Mouse (Mus musculus): ENCODE measurements around the gene Copb1. TPM values are rescaled to one million over a fixed set of nuclear protein-coding genes. Genes with fewer than 3 reads are reported as not detected.
"Not testable (repeated sequence)": the region's sequence is repeated elsewhere in the genome, so short reads cannot be mapped to it uniquely, and the experiment has no call there.

Copb1 gene
- polyA plus RNA-seq, 1 experiment from 2014 or later: 116 TPM

DNA sequence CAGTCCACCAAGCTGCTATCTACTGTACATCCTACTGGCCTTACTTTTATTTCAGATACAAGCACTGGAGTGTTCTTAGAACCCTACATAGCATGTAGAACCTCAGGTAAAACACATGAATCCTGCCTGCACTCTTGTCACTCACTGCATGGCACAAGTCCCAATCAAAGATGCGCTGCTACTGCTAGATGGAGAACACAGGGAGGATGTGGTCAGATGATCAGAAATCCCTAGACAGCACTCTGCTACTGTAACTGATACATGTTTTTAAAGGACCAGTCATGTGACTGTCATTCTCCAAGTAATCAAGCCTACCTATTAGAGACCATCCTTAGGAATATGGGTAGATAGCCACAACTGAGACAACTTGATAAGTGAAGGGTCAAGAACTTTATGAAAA is 44.7 kb downstream of the Copb1 start:
- 97% methylated on average over 1 of the region's 1 CpGs for WGBS
- no peak for DNase-seq (ENCODE audit: low spot score)
- Histone ChIP-seq H3K4me2 (ENCODE audit: low read length) (no peak overlapping the region), H3K4me1 (replicated peaks; ENCODE audit: control insufficient read depth, insufficient read depth, low read length) (no peaks in the 10 kb centered on the region), H3K4me3 (ENCODE audit: low read depth, low read length) (no peak overlapping the region), H3K9me3 (ENCODE audit: control insufficient read depth, low read length) (no peaks in the 10 kb centered on the region), H3K9ac (ENCODE audit: low read length) (no peak overlapping the region), H3K27me3 (replicated peaks; ENCODE audit: control insufficient read depth, insufficient read depth, low read length) (no peaks in the 10 kb centered on the region), H3K27ac (ENCODE audit: low read depth) (no peak overlapping the region), H3K36me3 (ENCODE audit: control insufficient read depth, insufficient read depth, low read length) (peaks cover 16% of the 10 kb centered on the region)
- ATAC-seq (replicated peaks; ENCODE audit: low FRiP score, low TSS enrichment, low read depth): no peak

DNA sequence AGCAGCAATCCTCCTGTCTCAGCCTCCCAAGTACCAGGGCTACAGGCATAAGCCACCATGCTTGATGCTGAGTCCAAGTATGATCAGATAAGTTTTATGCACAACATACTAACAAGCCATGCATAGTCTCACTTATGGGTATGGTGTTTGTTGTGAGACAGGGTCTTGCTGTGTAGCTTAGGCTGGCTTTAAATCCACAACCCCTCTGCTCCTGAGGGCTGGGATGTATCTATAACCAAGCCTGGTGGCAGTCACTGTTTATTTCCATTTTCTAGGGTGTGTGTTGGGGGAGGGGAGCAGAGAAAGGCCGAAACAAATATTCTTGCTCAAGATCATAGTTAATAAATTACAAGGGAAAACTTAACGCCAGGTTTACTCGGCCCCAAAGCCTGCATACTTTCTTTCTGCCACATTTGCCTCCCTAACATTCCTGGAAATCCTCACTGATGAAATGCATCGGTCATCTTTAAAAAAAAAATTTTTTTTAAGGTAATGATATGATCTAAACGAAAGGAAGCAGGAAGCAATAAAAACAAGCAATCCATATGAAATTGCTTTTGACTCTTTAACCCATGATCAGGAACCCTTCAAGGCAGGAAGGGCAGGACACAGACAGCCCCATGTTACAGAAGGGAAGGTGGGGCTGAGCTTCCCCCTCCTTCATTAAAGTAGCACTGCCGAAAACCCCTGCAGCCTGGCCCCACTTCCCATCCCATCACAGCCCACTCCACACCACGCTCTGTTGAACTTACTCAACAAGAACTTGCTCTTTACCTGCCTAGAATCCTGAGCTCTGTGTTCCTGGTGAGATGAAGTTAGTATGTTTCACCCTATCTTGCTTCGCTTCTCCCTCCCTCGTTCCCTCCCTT is 50.8 kb downstream of the Copb1 start:
- no peaks in the 10 kb centered on the region for H3K9me3 ChIP-seq (ENCODE audit: control insufficient read depth, low read length)
- 0 out of 2 replicates have a peak overlapping the region, but pooled peaks have one; percentile 22 for H3K27ac ChIP-seq (ENCODE audit: low read depth)
- H3K27me3 ChIP-seq (replicated peaks; ENCODE audit: control insufficient read depth, insufficient read depth, low read length): no peaks in the 10 kb centered on the region
- H3K36me3 ChIP-seq (ENCODE audit: control insufficient read depth, insufficient read depth, low read length): no peaks in the 10 kb centered on the region
- no peak overlapping the region for H3K4me3 ChIP-seq (ENCODE audit: low read depth, low read length)
- H3K4me1 ChIP-seq (replicated peaks; ENCODE audit: control insufficient read depth, insufficient read depth, low read length): no peaks in the 10 kb centered on the region
- 32% methylated on average over 9 of the region's 9 CpGs for WGBS
- H3K4me2 ChIP-seq (ENCODE audit: low read length): no peak overlapping the region
- ATAC-seq (replicated peaks; ENCODE audit: low FRiP score, low TSS enrichment, low read depth) (0 out of 2 replicates have a peak, but pooled peaks have one; percentile 26), DNase-seq (ENCODE audit: low spot score) (no peak)
- no peak overlapping the region for H3K9ac ChIP-seq (ENCODE audit: low read length)

DNA sequence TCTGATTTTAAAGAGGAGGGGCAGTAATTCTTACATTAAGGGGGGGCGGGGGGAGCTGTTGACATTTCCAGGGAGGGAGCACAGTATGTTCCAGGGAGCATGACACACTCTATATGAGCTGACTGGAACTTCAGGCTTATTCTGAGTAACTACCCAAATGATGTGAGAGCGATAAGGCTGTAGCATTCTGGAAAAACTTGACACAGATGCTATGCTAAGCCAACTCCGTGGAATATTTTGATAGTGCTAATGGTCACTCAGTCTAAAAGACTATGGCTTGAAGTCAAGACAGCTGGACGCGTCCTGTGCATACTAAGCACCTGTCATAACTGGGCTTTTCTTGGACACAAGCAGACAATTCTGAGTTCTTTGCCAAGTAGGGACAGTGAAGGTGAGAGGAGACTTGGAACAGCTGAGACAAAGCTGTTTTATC is 51.5 kb downstream of the Copb1 start:
- DNase-seq (ENCODE audit: low spot score): no peak

GRCm38 (mm10) chr7:114200651-114201050 is 53.9 kb downstream of the Copb1 start:
- DNase-seq (ENCODE audit: low spot score): no peak
- Histone ChIP-seq H3K9me3 (ENCODE audit: control insufficient read depth, low read length) (no peaks in the 10 kb centered on the region), H3K9ac (ENCODE audit: low read length) (no peak overlapping the region), H3K4me3 (ENCODE audit: low read depth, low read length) (no peak overlapping the region), H3K27ac (ENCODE audit: low read depth) (no peak overlapping the region), H3K27me3 (replicated peaks; ENCODE audit: control insufficient read depth, insufficient read depth, low read length) (no peaks in the 10 kb centered on the region), H3K4me2 (ENCODE audit: low read length) (no peak overlapping the region), H3K4me1 (replicated peaks; ENCODE audit: control insufficient read depth, insufficient read depth, low read length) (no peaks in the 10 kb centered on the region), H3K36me3 (ENCODE audit: control insufficient read depth, insufficient read depth, low read length) (no peaks in the 10 kb centered on the region)
- no peak for ATAC-seq (replicated peaks; ENCODE audit: low FRiP score, low TSS enrichment, low read depth)
- 87% methylated on average over 2 of the region's 2 CpGs for WGBS

More for the DNA sequence above, 51.5 kb downstream of the Copb1 start:
- no peaks in the 10 kb centered on the region for H3K36me3 ChIP-seq (ENCODE audit: control insufficient read depth, insufficient read depth, low read length)
- no peak overlapping the region for H3K4me2 ChIP-seq (ENCODE audit: low read length)
- H3K9me3 ChIP-seq (ENCODE audit: control insufficient read depth, low read length): no peaks in the 10 kb centered on the region
- no peaks in the 10 kb centered on the region for H3K4me1 ChIP-seq (replicated peaks; ENCODE audit: control insufficient read depth, insufficient read depth, low read length)
- H3K27me3 ChIP-seq (replicated peaks; ENCODE audit: control insufficient read depth, insufficient read depth, low read length): no peaks in the 10 kb centered on the region
- no peak overlapping the region for H3K4me3 ChIP-seq (ENCODE audit: low read depth, low read length)
- no peak for ATAC-seq (replicated peaks; ENCODE audit: low FRiP score, low TSS enrichment, low read depth)
- 78% methylated on average over 5 of the region's 5 CpGs for WGBS
- no peak overlapping the region for H3K9ac ChIP-seq (ENCODE audit: low read length)
- H3K27ac ChIP-seq (ENCODE audit: low read depth): no peak overlapping the region

DNA sequence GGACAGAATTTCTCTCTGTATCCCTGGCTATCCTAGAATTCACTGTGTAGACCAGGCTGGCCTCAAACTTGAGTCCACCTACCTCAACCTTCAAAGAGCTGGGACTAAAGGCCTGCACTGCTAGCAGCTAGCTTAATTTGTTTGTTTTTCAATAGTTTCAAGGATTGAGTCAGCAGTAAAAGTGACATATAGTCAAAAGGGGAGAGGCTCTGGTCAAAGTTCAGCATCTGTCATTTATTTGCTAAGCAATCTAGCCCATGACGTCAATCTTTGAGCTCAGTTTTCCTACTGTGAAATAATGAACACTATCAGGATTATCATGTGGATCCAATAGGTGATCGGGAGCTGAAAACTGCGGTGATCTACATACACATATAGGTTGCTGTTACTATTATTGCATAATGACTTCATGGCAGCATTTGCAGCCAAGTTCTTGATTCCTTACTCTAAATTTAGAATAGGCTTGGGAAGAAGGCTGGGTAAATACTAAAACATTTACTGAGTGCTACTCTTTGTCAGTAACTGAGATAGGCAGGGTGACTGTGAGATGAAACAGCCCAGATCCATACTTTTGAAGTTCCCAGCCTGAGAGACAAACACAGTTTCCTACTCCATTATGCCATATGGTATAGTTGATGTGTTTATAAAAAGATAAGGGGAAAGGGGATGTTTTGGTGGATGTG is 54.9 kb downstream of the Copb1 start:
- Histone ChIP-seq H3K9me3 (ENCODE audit: control insufficient read depth, low read length) (no peaks in the 10 kb centered on the region), H3K36me3 (ENCODE audit: control insufficient read depth, insufficient read depth, low read length) (no peaks in the 10 kb centered on the region), H3K4me1 (replicated peaks; ENCODE audit: control insufficient read depth, insufficient read depth, low read length) (no peaks in the 10 kb centered on the region), H3K4me2 (ENCODE audit: low read length) (no peak overlapping the region), H3K27me3 (replicated peaks; ENCODE audit: control insufficient read depth, insufficient read depth, low read length) (no peaks in the 10 kb centered on the region), H3K27ac (ENCODE audit: low read depth) (no peak overlapping the region), H3K4me3 (ENCODE audit: low read depth, low read length) (no peak overlapping the region), H3K9ac (ENCODE audit: low read length) (no peak overlapping the region)
- 53% methylated on average over 3 of the region's 3 CpGs for WGBS
- ATAC-seq (replicated peaks; ENCODE audit: low FRiP score, low TSS enrichment, low read depth) (no peak), DNase-seq (ENCODE audit: low spot score) (no peak)

DNA sequence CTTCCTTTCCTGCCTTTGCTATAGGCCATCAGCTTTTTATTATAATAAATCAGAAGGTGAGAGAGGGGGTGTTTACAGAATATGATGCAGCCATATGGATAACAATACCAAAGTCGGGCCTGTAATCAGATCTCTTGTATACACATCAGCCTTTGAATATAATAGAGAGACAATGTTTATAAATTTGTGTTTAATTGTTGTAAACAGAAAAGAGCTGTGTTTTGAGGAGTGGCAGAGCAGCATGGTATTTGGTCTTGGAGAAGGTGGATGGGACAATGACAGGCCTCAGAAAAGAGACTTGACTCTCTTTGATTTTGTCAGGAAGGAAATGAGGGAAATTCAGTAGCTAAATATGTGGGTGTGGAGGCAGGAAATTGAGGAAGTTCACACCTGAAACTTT is 56.3 kb downstream of the Copb1 start:
- DNase-seq (ENCODE audit: low spot score): no peak
- Histone ChIP-seq H3K9me3 (ENCODE audit: control insufficient read depth, low read length) (no peaks in the 10 kb centered on the region), H3K36me3 (ENCODE audit: control insufficient read depth, insufficient read depth, low read length) (no peaks in the 10 kb centered on the region), H3K27ac (ENCODE audit: low read depth) (no peak overlapping the region), H3K4me2 (ENCODE audit: low read length) (no peak overlapping the region), H3K27me3 (replicated peaks; ENCODE audit: control insufficient read depth, insufficient read depth, low read length) (no peaks in the 10 kb centered on the region), H3K4me3 (ENCODE audit: low read depth, low read length) (no peak overlapping the region), H3K4me1 (replicated peaks; ENCODE audit: control insufficient read depth, insufficient read depth, low read length) (no peaks in the 10 kb centered on the region), H3K9ac (ENCODE audit: low read length) (no peak overlapping the region)
- WGBS: 54% methylated on average over 1 of the region's 1 CpGs
- no peak for ATAC-seq (replicated peaks; ENCODE audit: low FRiP score, low TSS enrichment, low read depth)

DNA sequence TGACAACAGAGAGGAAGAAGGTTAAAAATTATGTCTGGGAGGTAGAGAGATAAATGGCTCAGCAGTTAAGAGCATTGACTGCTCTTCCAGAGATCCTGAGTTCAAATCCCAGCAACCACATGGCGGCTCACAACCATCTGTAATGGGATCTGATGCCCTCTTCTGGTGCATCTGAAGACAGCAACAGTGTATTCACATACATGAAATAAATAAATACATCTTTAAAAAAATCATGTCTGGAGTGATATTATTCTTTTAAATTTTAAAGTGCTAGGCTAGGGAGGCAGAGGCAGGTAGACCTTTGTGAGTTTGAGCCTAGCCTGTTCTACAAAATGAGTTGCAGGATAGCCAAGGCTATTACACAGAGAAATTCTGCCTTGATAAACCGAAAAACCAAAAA is 57.9 kb downstream of the Copb1 start:
- not testable (repeated sequence) for H3K4me1 ChIP-seq (replicated peaks; ENCODE audit: control insufficient read depth, insufficient read depth, low read length); H3K9me3 ChIP-seq (ENCODE audit: control insufficient read depth, low read length); H3K36me3 ChIP-seq (ENCODE audit: control insufficient read depth, insufficient read depth, low read length); ATAC-seq (replicated peaks; ENCODE audit: low FRiP score, low TSS enrichment, low read depth); H3K9ac ChIP-seq (ENCODE audit: low read length); DNase-seq (ENCODE audit: low spot score); H3K4me2 ChIP-seq (ENCODE audit: low read length); H3K27me3 ChIP-seq (replicated peaks; ENCODE audit: control insufficient read depth, insufficient read depth, low read length); H3K4me3 ChIP-seq (ENCODE audit: low read depth, low read length); H3K27ac ChIP-seq (ENCODE audit: low read depth)
- WGBS: 82% methylated on average over 2 of the region's 2 CpGs

GRCm38 (mm10) chr7:114194788-114195187 is 59.7 kb downstream of the Copb1 start:
- not testable (repeated sequence) for ATAC-seq (replicated peaks; ENCODE audit: low FRiP score, low TSS enrichment, low read depth); H3K36me3 ChIP-seq (ENCODE audit: control insufficient read depth, insufficient read depth, low read length); H3K4me2 ChIP-seq (ENCODE audit: low read length); H3K27ac ChIP-seq (ENCODE audit: low read depth); H3K9ac ChIP-seq (ENCODE audit: low read length); DNase-seq (ENCODE audit: low spot score); H3K9me3 ChIP-seq (ENCODE audit: control insufficient read depth, low read length); H3K4me1 ChIP-seq (replicated peaks; ENCODE audit: control insufficient read depth, insufficient read depth, low read length); H3K27me3 ChIP-seq (replicated peaks; ENCODE audit: control insufficient read depth, insufficient read depth, low read length); H3K4me3 ChIP-seq (ENCODE audit: low read depth, low read length)
- WGBS: 85% methylated on average over 2 of the region's 2 CpGs
